Mouse (Mus musculus): ENCODE measurements around the gene Gse1.
A peak's percentile ranks its signal among the peaks of the same experiment; 100 is the strongest.
"Not testable (repeated sequence)": the region's sequence is repeated elsewhere in the genome, so short reads cannot be mapped to it uniquely, and the experiment has no call there.

Gse1 gene

GRCm38 (mm10) chr8:120356067-120356466, 127.8 kb downstream of the Gse1 start:
- DNase-seq: no peak

GRCm38 (mm10) chr8:120357504-120357903, 129.2 kb downstream of the Gse1 start:
- no peak for DNase-seq

GRCm38 (mm10) chr8:120361301-120361700, 133.0 kb downstream of the Gse1 start:
- DNase-seq: no peak

- DNase-seq: peak; percentile 40 to 46
These were observed 135.4 kb downstream of the Gse1 start for GRCm38 (mm10) chr8:120363552-120364071.

- peak; percentile 61 to 68 for DNase-seq
These were observed 136.0 kb downstream of the Gse1 start for GRCm38 (mm10) chr8:120364093-120364725.

- DNase-seq: no peak
These were observed 138.6 kb downstream of the Gse1 start for GRCm38 (mm10) chr8:120366840-120367239.

GRCm38 (mm10) chr8:120368191-120368590, 139.9 kb downstream of the Gse1 start:
- not testable (repeated sequence) for DNase-seq

- peak; percentile 90 to 94 for DNase-seq
These were observed 140.8 kb downstream of the Gse1 start for GRCm38 (mm10) chr8:120368814-120369649.

GRCm38 (mm10) chr8:120369956-120370355, 141.7 kb downstream of the Gse1 start:
- no peak for DNase-seq

- DNase-seq: no peak
These were observed 142.2 kb downstream of the Gse1 start for GRCm38 (mm10) chr8:120370461-120370860.

GRCm38 (mm10) chr8:120371146-120371545, 142.9 kb downstream of the Gse1 start:
- no peak for DNase-seq

- DNase-seq: no peak
These were observed 143.6 kb downstream of the Gse1 start for GRCm38 (mm10) chr8:120371725-120372457.

- DNase-seq: no peak
These were observed 144.4 kb downstream of the Gse1 start for GRCm38 (mm10) chr8:120372684-120373083.

- DNase-seq: no peak
These were observed 145.4 kb downstream of the Gse1 start for GRCm38 (mm10) chr8:120373621-120374020.

GRCm38 (mm10) chr8:120374070-120374469, 145.8 kb downstream of the Gse1 start:
- no peak for DNase-seq

GRCm38 (mm10) chr8:120374514-120374913, 146.3 kb downstream of the Gse1 start:
- no peak for DNase-seq

GRCm38 (mm10) chr8:120375170-120375569, 146.9 kb downstream of the Gse1 start:
- DNase-seq: no peak

GRCm38 (mm10) chr8:120376215-120376614, 148.0 kb downstream of the Gse1 start:
- DNase-seq: no peak

- no peak for DNase-seq
These were observed 148.9 kb downstream of the Gse1 start for GRCm38 (mm10) chr8:120376847-120377802.

GRCm38 (mm10) chr8:120377803-120378189, 149.5 kb downstream of the Gse1 start:
- DNase-seq: no peak

GRCm38 (mm10) chr8:120378306-120378705, 150.1 kb downstream of the Gse1 start:
- no peak for DNase-seq

GRCm38 (mm10) chr8:120379015-120379414, 150.8 kb downstream of the Gse1 start:
- DNase-seq: no peak

All from thymus, postnatal 36 days (tissue).